Mouse (Mus musculus) intestine, embryonic 14.5 days (tissue): Measurements from ENCODE around the gene Ssu72. TPM values are rescaled to one million over a fixed set of nuclear protein-coding genes. Genes with fewer than 3 reads are reported as not detected.

ENCODE experiments used
- ATAC-seq: fragments of 200-750 bp; cut with Nextera tagmentation; replicated peaks from 2 replicates; pipeline ENCODE4 v1.8.0; 2017; ENCODE audit warnings: low read depth, moderate number of reproducible peaks, moderate TSS enrichment, moderate library complexity; ENCODE audit not compliant: low FRiP score, low TSS enrichment
- DNase-seq: peaks from one replicate; pipeline ENCODE4 v3.0.0-alpha.2; 2018; ENCODE audit warnings: low spot score
- H3K27ac ChIP-seq: fragments of 300-500 bp; sonication (generic); 2 replicates; pipeline ENCODE4 v1.5.1; 2014; ENCODE audit warnings: low read depth, mild to moderate bottlenecking, control low read depth
- H3K27me3 ChIP-seq: fragments of 300-500 bp; sonication (generic); replicated peaks from 2 replicates; pipeline ENCODE4 v1.6.1; 2014; ENCODE audit warnings: low read length, control low read depth; ENCODE audit not compliant: control insufficient read depth, insufficient read depth
- H3K36me3 ChIP-seq: fragments of 300-500 bp; sonication (generic); 2 replicates; pipeline ENCODE4 v1.6.1; 2014; ENCODE audit warnings: low read length, control low read depth; ENCODE audit not compliant: control insufficient read depth, insufficient read depth
- H3K4me1 ChIP-seq: fragments of 300-500 bp; sonication (generic); replicated peaks from 2 replicates; pipeline ENCODE4 v1.6.1; 2014; ENCODE audit warnings: low read length, control low read depth, mixed read lengths; ENCODE audit not compliant: control insufficient read depth, insufficient read depth
- H3K4me2 ChIP-seq: fragments of 300-500 bp; sonication (generic); 2 replicates; pipeline ENCODE4 v1.6.1; 2014; ENCODE audit warnings: low read length
- H3K4me3 ChIP-seq: fragments of 300-500 bp; sonication (generic); 2 replicates; pipeline ENCODE4 v1.5.1; 2014; ENCODE audit warnings: low read depth, low read length, control low read depth, mixed read lengths
- H3K9ac ChIP-seq: fragments of 300-500 bp; sonication (generic); 2 replicates; pipeline ENCODE4 v1.6.1; 2014; ENCODE audit warnings: mild to moderate bottlenecking, low read length
- H3K9me3 ChIP-seq: fragments of 300-500 bp; sonication (generic); 2 replicates; pipeline ENCODE4 v1.6.1; 2016; ENCODE audit warnings: low read length, control low read depth; ENCODE audit not compliant: control insufficient read depth
- WGBS: fragments of 180-500 bp; shearing (Covaris S2); extraction: QIAGEN DNeasy Blood & Tissue Kit; methylation state at CpG from one replicate; pipeline ENCODE4 v1.1.7; 2014; 5-methylcytosine and 5-hydroxymethylcytosine counted together
- polyA plus RNA-seq: library from polyadenylated mRNA; unstranded; fragments of >200 nt; fragmentation: Nextera tagmentation; extraction: Ambion mirVana; gene quantifications from 2 replicates; pipeline ENCODE4 v1.2.1, GENCODE M21; 2014

Ssu72 gene
- polyA plus RNA-seq, 1 experiment from 2014 or later, result 151 TPM

- H3K9ac ChIP-seq, result peak overlapping the region; percentile 73
- DNase-seq (no peak), ATAC-seq (0 out of 2 replicates have a peak, but pooled peaks have one; percentile 53)
- H3K9me3 ChIP-seq, result no peaks in the 10 kb centered on the region
- H3K27me3 ChIP-seq, result no peaks in the 10 kb centered on the region
- peaks cover 26% of the 10 kb centered on the region for H3K36me3 ChIP-seq
- H3K27ac ChIP-seq, result no peak overlapping the region; the same call in 1 of the 2 replicates
- H3K4me2 ChIP-seq, result peak overlapping the region; percentile 94
- WGBS, result 3% methylated on average over 10 of the region's 10 CpGs
- peaks cover 13% of the 10 kb centered on the region; the same call in 1 of the 2 replicates for H3K4me1 ChIP-seq
- peak overlapping the region; percentile 89 for H3K4me3 ChIP-seq
Observed at GRCm38 (mm10) chr4:155759862-155760612, 55.4 kb downstream of the Ssu72 start.

- Histone ChIP-seq H3K4me1 (peaks cover 13% of the 10 kb centered on the region; the same call in 1 of the 2 replicates), H3K4me2 (peak within 1 kb of the TSS; percentile 94), H3K36me3 (peaks cover 19% of the 10 kb centered on the region), H3K27ac (peak within 1 kb of the TSS; percentile 34; the same call in 1 of the 2 replicates), H3K4me3 (peak within 1 kb of the TSS; percentile 89), H3K9ac (peak within 1 kb of the TSS; percentile 73), H3K9me3 (no peaks in the 10 kb centered on the region), H3K27me3 (no peaks in the 10 kb centered on the region)
- WGBS, result under 1% methylated on average over 68 of the region's 68 CpGs
- DNase-seq (peak; percentile 97), ATAC-seq (peak; percentile 98)
Observed at GRCm38 (mm10) chr4:155760613-155761355, 56.2 kb downstream of the Ssu72 start, which contains the start of gene Atad3a. Atad3a (minus strand) TSS chr4:155761093.

- WGBS, result 2% methylated on average over 28 of the region's 28 CpGs
- H3K4me2 ChIP-seq, result peak overlapping the region; percentile 94
- ATAC-seq, result 0 out of 2 replicates have a peak, but pooled peaks have one; percentile 9
Observed at GRCm38 (mm10) chr4:155761356-155762099, 56.9 kb downstream of the Ssu72 start.

GRCm38 (mm10) chr4:155762357-155762756 is 57.8 kb downstream of the Ssu72 start:
- no peaks in the 10 kb centered on the region for H3K27me3 ChIP-seq
- no peaks in the 10 kb centered on the region for H3K9me3 ChIP-seq
- DNase-seq (no peak), ATAC-seq (no peak)
- 88% methylated on average over 3 of the region's 3 CpGs for whole genome bisulfite sequencing
- H3K4me2 ChIP-seq, result no peak overlapping the region
- H3K36me3 ChIP-seq, result peaks cover 3% of the 10 kb centered on the region
- H3K4me1 ChIP-seq, result peaks cover 13% of the 10 kb centered on the region; the same call in 1 of the 2 replicates
- H3K9ac ChIP-seq, result no peak overlapping the region
- no peak overlapping the region for H3K4me3 ChIP-seq
- H3K27ac ChIP-seq, result no peak overlapping the region

More at GRCm38 (mm10) chr4:155761356-155762099, 56.9 kb downstream of the Ssu72 start:
- peak; percentile 69 for DNase-seq
- Histone ChIP-seq H3K9me3 (no peaks in the 10 kb centered on the region), H3K4me3 (peak overlapping the region; percentile 89), H3K36me3 (peaks cover 11% of the 10 kb centered on the region), H3K27ac (no peak overlapping the region; the same call in 1 of the 2 replicates), H3K9ac (peak overlapping the region; percentile 73), H3K4me1 (peaks cover 13% of the 10 kb centered on the region; the same call in 1 of the 2 replicates), H3K27me3 (no peaks in the 10 kb centered on the region)

GRCm38 (mm10) chr4:155769496-155769879 is 64.9 kb downstream of the Ssu72 start:
- peak; percentile 0; the same call in 1 of the 2 replicates for ATAC-seq
- DNase-seq, result peak; percentile 67

GRCm38 (mm10) chr4:155769880-155770512 is 65.4 kb downstream of the Ssu72 start:
- 0 out of 2 replicates have a peak overlapping the region, but pooled peaks have one; percentile 16 for H3K27ac ChIP-seq
- 0% methylated on average over 39 of the region's 39 CpGs for WGBS
- no peaks in the 10 kb centered on the region for H3K36me3 ChIP-seq
- H3K4me3 ChIP-seq, result peak overlapping the region; percentile 55
- peak; percentile 90 for ATAC-seq
- peaks cover 16% of the 10 kb centered on the region for H3K4me1 ChIP-seq
- peak overlapping the region; percentile 55 for H3K9ac ChIP-seq
- DNase-seq, result peak; percentile 95
- H3K27me3 ChIP-seq, result no peaks in the 10 kb centered on the region
- peak overlapping the region; percentile 76 for H3K4me2 ChIP-seq
- no peaks in the 10 kb centered on the region for H3K9me3 ChIP-seq

More at GRCm38 (mm10) chr4:155769496-155769879, 64.9 kb downstream of the Ssu72 start:
- Histone ChIP-seq H3K27me3 (no peaks in the 10 kb centered on the region), H3K4me1 (peaks cover 15% of the 10 kb centered on the region; the same call in 1 of the 2 replicates), H3K36me3 (no peaks in the 10 kb centered on the region), H3K27ac (0 out of 2 replicates have a peak overlapping the region, but pooled peaks have one; percentile 16), H3K4me2 (peak overlapping the region; percentile 76), H3K9ac (peak overlapping the region; percentile 55), H3K9me3 (no peaks in the 10 kb centered on the region), H3K4me3 (peak overlapping the region; percentile 55)
- 75% methylated on average over 5 of the region's 5 CpGs for WGBS

GRCm38 (mm10) chr4:155770626-155771025 is 66.0 kb downstream of the Ssu72 start:
- 39% methylated on average over 24 of the region's 24 CpGs for WGBS
- Histone ChIP-seq H3K27me3 (no peaks in the 10 kb centered on the region), H3K36me3 (no peaks in the 10 kb centered on the region), H3K4me3 (peak overlapping the region; percentile 55), H3K27ac (no peak overlapping the region), H3K9ac (peak overlapping the region; percentile 55), H3K4me2 (peak overlapping the region; percentile 76), H3K4me1 (peaks cover 20% of the 10 kb centered on the region), H3K9me3 (no peaks in the 10 kb centered on the region)
- DNase-seq, result no peak
- peak; percentile 5 for ATAC-seq
